Mouse (Mus musculus) liver, embryonic 15.5 days (tissue): ENCODE data around the gene Sf3b2. TPM values are rescaled to one million over a fixed set of nuclear protein-coding genes. Genes with fewer than 3 reads are reported as not detected.

Experiments
- ATAC-seq: fragments of 200-750 bp; cut with Nextera tagmentation; 2 replicates; pipeline ENCODE4 v1.8.0; 2017; ENCODE audit warnings: moderate number of reproducible peaks, mild to moderate bottlenecking, moderate library complexity; ENCODE audit not compliant: insufficient read depth
- H3K27ac ChIP-seq: fragments of 300-500 bp; sonication (generic); replicated peaks from 2 replicates; pipeline ENCODE4 v1.5.1; 2015; ENCODE audit warnings: mild to moderate bottlenecking, inconsistent platforms
- H3K27me3 ChIP-seq: fragments of 300-500 bp; sonication (generic); 2 replicates; pipeline ENCODE4 v1.6.1; 2015; ENCODE audit warnings: mild to moderate bottlenecking, inconsistent platforms
- H3K36me3 ChIP-seq: fragments of 300-500 bp; sonication (generic); replicated peaks from 2 replicates; pipeline ENCODE4 v1.6.1; 2015; ENCODE audit warnings: moderate library complexity, mild to moderate bottlenecking, inconsistent platforms
- H3K4me1 ChIP-seq: fragments of 300-500 bp; sonication (generic); replicated peaks from 2 replicates; pipeline ENCODE4 v1.6.1; 2015; ENCODE audit warnings: inconsistent platforms
- H3K4me2 ChIP-seq: fragments of 300-500 bp; sonication (generic); 2 replicates; pipeline ENCODE4 v1.6.1; 2015; ENCODE audit warnings: moderate library complexity, mild to moderate bottlenecking, inconsistent platforms
- H3K4me3 ChIP-seq: fragments of 300-500 bp; sonication (generic); replicated peaks from 2 replicates; pipeline ENCODE4 v1.5.1; 2015; ENCODE audit warnings: mild to moderate bottlenecking, inconsistent platforms
- H3K9ac ChIP-seq: fragments of 300-500 bp; sonication (generic); 2 replicates; pipeline ENCODE4 v1.6.1; 2015; ENCODE audit warnings: moderate library complexity, mild to moderate bottlenecking, inconsistent platforms
- H3K9me3 ChIP-seq: fragments of 300-500 bp; sonication (generic); replicated peaks from 2 replicates; pipeline ENCODE4 v1.6.1; 2016; ENCODE audit warnings: inconsistent platforms
- WGBS: fragments of 180-500 bp; shearing (Covaris S2); methylation state at CpG from one replicate; pipeline ENCODE4 v1.1.7; 2015; ENCODE audit warnings: mixed read lengths; ENCODE audit not compliant: insufficient replicate concordance; 5-methylcytosine and 5-hydroxymethylcytosine counted together
- polyA plus RNA-seq: library from polyadenylated mRNA; unstranded; fragments of >200 nt; fragmentation: Nextera tagmentation; extraction: Ambion mirVana; gene quantifications from 2 replicates; pipeline ENCODE4 v1.2.1, GENCODE M21; 2015

Sf3b2 gene
- polyA plus RNA-seq: 113 and 114 TPM in 2 replicates

- Histone ChIP-seq H3K4me1 (peaks cover 23% of the 10 kb centered on the region), H3K9me3 (no peaks in the 10 kb centered on the region), H3K4me3 (peak within 1 kb of the TSS; percentile 83), H3K27ac (peak within 1 kb of the TSS; percentile 78), H3K36me3 (peaks cover 36% of the 10 kb centered on the region), H3K4me2 (peak within 1 kb of the TSS; percentile 85), H3K27me3 (peaks cover 33% of the 10 kb centered on the region), H3K9ac (peak within 1 kb of the TSS; percentile 74)
- peak; percentile 95 for ATAC-seq
- under 1% methylated on average over 46 of the region's 46 CpGs for WGBS
Observed at GRCm38 (mm10) chr19:5294972-5295735, at the start of gene Sf3b2. TSS of gene Sf3b2 (minus strand) at chr19:5295455.

GRCm38 (mm10) chr19:5341360-5341759 lies 46.1 kb upstream of the Sf3b2 start:
- no peak overlapping the region for H3K4me3 ChIP-seq
- no peak for ATAC-seq
- H3K4me2 ChIP-seq: no peak overlapping the region
- H3K9me3 ChIP-seq: no peaks in the 10 kb centered on the region
- no peaks in the 10 kb centered on the region for H3K4me1 ChIP-seq
- 79% methylated on average over 7 of the region's 7 CpGs for WGBS
- H3K36me3 ChIP-seq: no peaks in the 10 kb centered on the region
- no peak overlapping the region for H3K27ac ChIP-seq
- no peaks in the 10 kb centered on the region; the same call in 1 of the 2 replicates for H3K27me3 ChIP-seq
- no peak overlapping the region for H3K9ac ChIP-seq

GRCm38 (mm10) chr19:5337975-5338374 lies 42.7 kb upstream of the Sf3b2 start:
- H3K36me3 ChIP-seq: no peaks in the 10 kb centered on the region
- 13% methylated on average over 5 of the region's 5 CpGs for WGBS
- no peak overlapping the region for H3K4me2 ChIP-seq
- no peaks in the 10 kb centered on the region for H3K4me1 ChIP-seq
- H3K9ac ChIP-seq: no peak overlapping the region
- no peaks in the 10 kb centered on the region for H3K9me3 ChIP-seq
- no peak overlapping the region for H3K27ac ChIP-seq
- ATAC-seq: no peak
- H3K4me3 ChIP-seq: no peak overlapping the region
- no peaks in the 10 kb centered on the region; the same call in 1 of the 2 replicates for H3K27me3 ChIP-seq

GRCm38 (mm10) chr19:5335441-5335840 lies 40.2 kb upstream of the Sf3b2 start, which contains the start of gene Catsper1:
TSS of gene Catsper1 (plus strand) at chr19:5335741.
- no peak within 1 kb of the TSS for H3K27ac ChIP-seq
- WGBS: 70% methylated on average over 6 of the region's 6 CpGs
- no peak for ATAC-seq

GRCm38 (mm10) chr19:5334741-5335140 lies 39.5 kb upstream of the Sf3b2 start:
- Histone ChIP-seq H3K4me2 (no peak overlapping the region), H3K27ac (no peak overlapping the region), H3K4me3 (no peak overlapping the region), H3K9ac (no peak overlapping the region), H3K36me3 (no peaks in the 10 kb centered on the region), H3K27me3 (no peaks in the 10 kb centered on the region), H3K4me1 (no peaks in the 10 kb centered on the region), H3K9me3 (no peaks in the 10 kb centered on the region)
- WGBS: 57% methylated on average over 5 of the region's 5 CpGs
- no peak for ATAC-seq

More at GRCm38 (mm10) chr19:5335441-5335840, 40.2 kb upstream of the Sf3b2 start, which contains the start of gene Catsper1:
- Histone ChIP-seq H3K9ac (no peak within 1 kb of the TSS), H3K36me3 (no peaks in the 10 kb centered on the region), H3K27me3 (no peaks in the 10 kb centered on the region), H3K4me3 (no peak within 1 kb of the TSS), H3K4me1 (no peaks in the 10 kb centered on the region), H3K4me2 (no peak within 1 kb of the TSS), H3K9me3 (no peaks in the 10 kb centered on the region)

- no peak overlapping the region for H3K4me3 ChIP-seq
- H3K9ac ChIP-seq: no peak overlapping the region
- H3K36me3 ChIP-seq: no peaks in the 10 kb centered on the region
- H3K4me2 ChIP-seq: no peak overlapping the region
- H3K4me1 ChIP-seq: no peaks in the 10 kb centered on the region
- no peak for ATAC-seq
- H3K9me3 ChIP-seq: no peaks in the 10 kb centered on the region
- H3K27me3 ChIP-seq: no peaks in the 10 kb centered on the region
- no peak overlapping the region for H3K27ac ChIP-seq
- 71% methylated on average over 19 of the region's 19 CpGs for WGBS
Observed at GRCm38 (mm10) chr19:5327970-5328369, 32.7 kb upstream of the Sf3b2 start.

- Histone ChIP-seq H3K9me3 (no peaks in the 10 kb centered on the region), H3K27ac (no peak overlapping the region), H3K9ac (no peak overlapping the region), H3K4me2 (no peak overlapping the region), H3K4me1 (no peaks in the 10 kb centered on the region), H3K36me3 (no peaks in the 10 kb centered on the region), H3K27me3 (no peaks in the 10 kb centered on the region), H3K4me3 (no peak overlapping the region)
- ATAC-seq: no peak
- WGBS: 38% methylated on average over 17 of the region's 17 CpGs
Observed at GRCm38 (mm10) chr19:5323801-5324200, 28.5 kb upstream of the Sf3b2 start.

- 64% methylated on average over 8 of the region's 8 CpGs for WGBS
- no peaks in the 10 kb centered on the region; the same call in 1 of the 2 replicates for H3K27me3 ChIP-seq
- no peaks in the 10 kb centered on the region for H3K36me3 ChIP-seq
- H3K9me3 ChIP-seq: 0 out of 2 replicates have a peak, but pooled peaks cover 4% of the 10 kb centered on the region
- no peak overlapping the region for H3K4me2 ChIP-seq
- H3K4me1 ChIP-seq: no peaks in the 10 kb centered on the region
- no peak overlapping the region for H3K27ac ChIP-seq
- no peak for ATAC-seq
- no peak overlapping the region for H3K4me3 ChIP-seq
- no peak overlapping the region for H3K9ac ChIP-seq
Observed at GRCm38 (mm10) chr19:5313189-5313588, 17.9 kb upstream of the Sf3b2 start.

GRCm38 (mm10) chr19:5309025-5309424 lies 13.8 kb upstream of the Sf3b2 start:
- Histone ChIP-seq H3K4me1 (peaks cover 6% of the 10 kb centered on the region; the same call in 1 of the 2 replicates), H3K4me3 (no peak overlapping the region), H3K9ac (no peak overlapping the region), H3K27ac (no peak overlapping the region), H3K27me3 (peaks cover 31% of the 10 kb centered on the region), H3K36me3 (no peaks in the 10 kb centered on the region), H3K9me3 (no peaks in the 10 kb centered on the region), H3K4me2 (no peak overlapping the region)
- 64% methylated on average over 7 of the region's 7 CpGs for WGBS
- ATAC-seq: no peak

- Histone ChIP-seq H3K4me3 (peak overlapping the region; percentile 8; the same call in 1 of the 2 replicates), H3K9ac (no peak overlapping the region), H3K36me3 (no peaks in the 10 kb centered on the region), H3K4me1 (peaks cover 6% of the 10 kb centered on the region; the same call in 1 of the 2 replicates), H3K27ac (no peak overlapping the region), H3K27me3 (peaks cover 31% of the 10 kb centered on the region), H3K4me2 (peak overlapping the region; percentile 53), H3K9me3 (no peaks in the 10 kb centered on the region)
- ATAC-seq: no peak
- 34% methylated on average over 98 of the region's 98 CpGs for WGBS
Observed at GRCm38 (mm10) chr19:5306968-5307734, 11.9 kb upstream of the Sf3b2 start.

- Histone ChIP-seq H3K9me3 (no peaks in the 10 kb centered on the region), H3K4me3 (no peak overlapping the region), H3K9ac (no peak overlapping the region), H3K4me1 (peaks cover 6% of the 10 kb centered on the region; the same call in 1 of the 2 replicates), H3K27me3 (peaks cover 31% of the 10 kb centered on the region), H3K36me3 (no peaks in the 10 kb centered on the region), H3K4me2 (no peak overlapping the region), H3K27ac (no peak overlapping the region)
- ATAC-seq: no peak
- 61% methylated on average over 6 of the region's 6 CpGs for WGBS
Observed at GRCm38 (mm10) chr19:5306279-5306678, 11.0 kb upstream of the Sf3b2 start.
